Mouse (Mus musculus): ENCODE data around the gene Map2k1.

GRCm38 (mm10) chr9:64232257-64232957, 21.0 kb downstream of the Map2k1 start:
- no peak for TF ChIP-seq CTCF (IDR thresholded peaks at IDR 0.05; ENCODE audit: extremely low read depth, insufficient read depth, low read length)
- no peak for TF ChIP-seq POLR2A (IDR thresholded peaks at IDR 0.05; ENCODE audit: extremely low read depth, insufficient read depth, low read length)

Measured in cortical plate, adult 2 months (tissue).